Mouse (Mus musculus): ENCODE data around the gene Insr. TPM values are rescaled to one million over a fixed set of nuclear protein-coding genes. Genes with fewer than 3 reads are reported as not detected.
A peak's percentile ranks its signal among the peaks of the same experiment; 100 is the strongest.

Insr gene
- polyA plus RNA-seq, 1 experiment from 2014 or later: 20.7 TPM

GRCm38 (mm10) chr8:3219266-3219665, 60.2 kb downstream of the Insr start:
- Histone ChIP-seq H3K27me3 (replicated peaks; ENCODE audit: control insufficient read depth, insufficient read depth, low read length) (no peaks in the 10 kb centered on the region), H3K9ac (ENCODE audit: low read depth, low read length) (no peak overlapping the region), H3K36me3 (ENCODE audit: control insufficient read depth, insufficient read depth) (no peaks in the 10 kb centered on the region), H3K4me1 (replicated peaks; ENCODE audit: control insufficient read depth, insufficient read depth, low read length) (peaks cover 10% of the 10 kb centered on the region), H3K4me2 (replicated peaks; ENCODE audit: low read depth) (no peak overlapping the region), H3K9me3 (ENCODE audit: control insufficient read depth) (no peaks in the 10 kb centered on the region), H3K4me3 (ENCODE audit: low read depth, low read length) (no peak overlapping the region), H3K27ac (ENCODE audit: low read depth, low read length) (no peak overlapping the region)
- no peak for TF ChIP-seq CTCF (IDR thresholded peaks at IDR 0.05; ENCODE audit: low read depth)
- 71% methylated on average over 3 of the region's 3 CpGs for WGBS
- no peak for ATAC-seq

DNA sequence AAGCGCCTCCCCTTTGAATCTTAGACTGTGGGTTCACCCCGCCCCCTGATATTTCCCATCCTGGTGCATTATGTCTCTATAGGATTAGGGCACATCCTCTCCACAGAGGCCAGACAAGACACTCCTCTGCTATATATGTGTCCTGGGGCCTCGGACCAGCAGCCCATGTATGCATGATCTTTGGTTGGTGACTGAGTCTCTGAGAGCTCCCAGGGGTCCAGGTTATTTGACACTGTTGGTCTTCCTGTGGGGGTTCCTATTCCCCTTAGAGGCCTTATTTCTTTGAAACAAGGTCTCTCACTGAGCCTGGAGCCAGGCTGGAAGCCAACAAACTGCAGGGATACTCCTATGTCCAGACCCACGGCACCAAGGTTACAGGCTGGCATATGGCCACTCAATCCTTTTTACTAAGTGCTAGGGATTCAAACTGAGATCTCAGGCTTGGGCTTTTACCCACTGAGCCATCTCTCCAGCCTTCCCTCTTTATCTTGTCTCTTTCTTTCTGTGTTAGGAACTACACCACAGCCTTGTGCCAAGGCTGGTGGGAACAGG, 62.8 kb downstream of the Insr start:
- no peak for TF ChIP-seq CTCF (IDR thresholded peaks at IDR 0.05; ENCODE audit: low read depth)
- 71% methylated on average over 4 of the region's 4 CpGs for WGBS
- Histone ChIP-seq H3K4me2 (replicated peaks; ENCODE audit: low read depth) (no peak overlapping the region), H3K9me3 (ENCODE audit: control insufficient read depth) (no peaks in the 10 kb centered on the region), H3K9ac (ENCODE audit: low read depth, low read length) (no peak overlapping the region), H3K4me1 (replicated peaks; ENCODE audit: control insufficient read depth, insufficient read depth, low read length) (peaks cover 10% of the 10 kb centered on the region), H3K27me3 (replicated peaks; ENCODE audit: control insufficient read depth, insufficient read depth, low read length) (no peaks in the 10 kb centered on the region), H3K36me3 (ENCODE audit: control insufficient read depth, insufficient read depth) (no peaks in the 10 kb centered on the region), H3K27ac (ENCODE audit: low read depth, low read length) (no peak overlapping the region), H3K4me3 (ENCODE audit: low read depth, low read length) (no peak overlapping the region)
- no peak for ATAC-seq

GRCm38 (mm10) chr8:3215561-3215960, 63.9 kb downstream of the Insr start:
- H3K9ac ChIP-seq (ENCODE audit: low read depth, low read length): no peak overlapping the region
- H3K4me1 ChIP-seq (replicated peaks; ENCODE audit: control insufficient read depth, insufficient read depth, low read length): peaks cover 10% of the 10 kb centered on the region
- H3K4me3 ChIP-seq (ENCODE audit: low read depth, low read length): no peak overlapping the region
- H3K4me2 ChIP-seq (replicated peaks; ENCODE audit: low read depth): 0 out of 2 replicates have a peak overlapping the region, but pooled peaks have one; percentile 24
- no peak for TF ChIP-seq CTCF (IDR thresholded peaks at IDR 0.05; ENCODE audit: low read depth)
- no peaks in the 10 kb centered on the region for H3K9me3 ChIP-seq (ENCODE audit: control insufficient read depth)
- H3K27me3 ChIP-seq (replicated peaks; ENCODE audit: control insufficient read depth, insufficient read depth, low read length): no peaks in the 10 kb centered on the region
- peak overlapping the region; percentile 22 for H3K27ac ChIP-seq (ENCODE audit: low read depth, low read length)
- ATAC-seq: peak; percentile 67
- H3K36me3 ChIP-seq (ENCODE audit: control insufficient read depth, insufficient read depth): 0 out of 2 replicates have a peak, but pooled peaks cover 6% of the 10 kb centered on the region

DNA sequence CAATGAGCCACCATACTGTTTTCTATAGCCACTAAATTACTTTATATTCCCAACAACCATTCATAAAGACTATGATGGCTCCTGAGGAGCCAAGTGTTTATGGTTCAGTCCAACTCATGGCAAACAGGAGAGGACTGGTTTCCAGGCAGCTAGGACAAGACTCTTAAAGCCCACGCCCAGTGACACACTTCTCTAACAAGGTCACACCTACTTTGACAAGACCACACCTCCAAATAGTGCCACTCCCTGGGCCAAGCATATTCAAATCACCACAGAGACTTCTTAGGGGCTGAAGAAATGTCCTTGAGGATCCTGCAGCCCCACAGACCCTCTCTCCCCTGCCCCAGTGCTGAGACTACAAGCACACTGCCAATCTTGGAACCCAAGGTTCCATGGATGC, 64.8 kb downstream of the Insr start:
- no peak overlapping the region for H3K9ac ChIP-seq (ENCODE audit: low read depth, low read length)
- TF ChIP-seq CTCF (IDR thresholded peaks at IDR 0.05; ENCODE audit: low read depth): no peak
- H3K4me3 ChIP-seq (ENCODE audit: low read depth, low read length): no peak overlapping the region
- no peak overlapping the region for H3K27ac ChIP-seq (ENCODE audit: low read depth, low read length)
- no peak for ATAC-seq
- no peaks in the 10 kb centered on the region for H3K9me3 ChIP-seq (ENCODE audit: control insufficient read depth)
- H3K27me3 ChIP-seq (replicated peaks; ENCODE audit: control insufficient read depth, insufficient read depth, low read length): no peaks in the 10 kb centered on the region
- 0 out of 2 replicates have a peak, but pooled peaks cover 11% of the 10 kb centered on the region for H3K36me3 ChIP-seq (ENCODE audit: control insufficient read depth, insufficient read depth)
- no peak overlapping the region for H3K4me2 ChIP-seq (replicated peaks; ENCODE audit: low read depth)
- WGBS: 74% methylated on average over 1 of the region's 1 CpGs
- peaks cover 10% of the 10 kb centered on the region for H3K4me1 ChIP-seq (replicated peaks; ENCODE audit: control insufficient read depth, insufficient read depth, low read length)

DNA sequence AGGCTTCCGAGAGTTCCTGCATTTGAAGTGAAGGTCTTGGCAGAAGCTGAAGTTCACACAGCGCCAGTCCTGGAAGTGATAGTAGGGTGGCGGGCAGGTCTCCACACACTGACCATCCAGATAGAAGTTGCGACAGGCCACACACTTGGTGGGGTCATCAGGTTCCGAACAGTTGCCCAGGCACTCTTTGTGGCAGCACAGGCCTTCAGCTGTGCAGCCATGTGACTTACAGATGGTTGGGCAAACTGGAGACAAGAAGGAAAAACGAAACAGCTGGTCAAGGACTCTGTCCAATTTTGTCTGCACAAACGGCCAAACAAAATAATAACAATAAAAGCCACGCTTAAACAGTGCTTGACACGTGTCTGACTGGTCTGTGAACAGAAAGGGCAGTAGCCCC, 68.0 kb downstream of the Insr start:
- H3K9ac ChIP-seq (ENCODE audit: low read depth, low read length): no peak overlapping the region
- WGBS: 72% methylated on average over 9 of the region's 9 CpGs
- no peak overlapping the region for H3K4me2 ChIP-seq (replicated peaks; ENCODE audit: low read depth)
- H3K9me3 ChIP-seq (ENCODE audit: control insufficient read depth): no peaks in the 10 kb centered on the region
- ATAC-seq: no peak
- peaks cover 17% of the 10 kb centered on the region; the same call in 1 of the 2 replicates for H3K36me3 ChIP-seq (ENCODE audit: control insufficient read depth, insufficient read depth)
- H3K27me3 ChIP-seq (replicated peaks; ENCODE audit: control insufficient read depth, insufficient read depth, low read length): no peaks in the 10 kb centered on the region
- H3K27ac ChIP-seq (ENCODE audit: low read depth, low read length): no peak overlapping the region
- TF ChIP-seq CTCF (IDR thresholded peaks at IDR 0.05; ENCODE audit: low read depth): no peak
- H3K4me3 ChIP-seq (ENCODE audit: low read depth, low read length): no peak overlapping the region
- H3K4me1 ChIP-seq (replicated peaks; ENCODE audit: control insufficient read depth, insufficient read depth, low read length): peaks cover 10% of the 10 kb centered on the region

DNA sequence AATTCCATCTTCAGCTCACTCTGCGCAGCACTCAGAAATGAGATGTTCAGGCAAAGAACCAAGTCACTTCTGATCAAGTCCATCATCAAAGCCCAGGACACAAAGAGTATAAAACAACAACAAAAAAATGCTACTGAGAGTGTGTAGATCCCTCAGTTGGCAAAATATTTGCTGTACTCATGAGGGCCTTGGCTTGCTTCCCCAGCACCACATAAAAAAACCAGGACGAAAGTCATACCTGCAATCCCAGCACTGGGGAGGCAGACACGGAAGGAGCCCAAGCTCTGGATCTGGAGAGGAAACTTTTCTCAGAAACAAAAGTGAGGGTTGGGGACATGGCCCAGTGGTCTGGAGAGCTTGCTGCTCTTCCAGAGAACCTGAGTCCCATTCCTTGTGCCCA, 69.5 kb downstream of the Insr start:
- Histone ChIP-seq H3K27ac (ENCODE audit: low read depth, low read length) (no peak overlapping the region), H3K4me2 (replicated peaks; ENCODE audit: low read depth) (no peak overlapping the region), H3K4me1 (replicated peaks; ENCODE audit: control insufficient read depth, insufficient read depth, low read length) (no peaks in the 10 kb centered on the region), H3K9me3 (ENCODE audit: control insufficient read depth) (no peaks in the 10 kb centered on the region), H3K9ac (ENCODE audit: low read depth, low read length) (no peak overlapping the region), H3K4me3 (ENCODE audit: low read depth, low read length) (no peak overlapping the region), H3K27me3 (replicated peaks; ENCODE audit: control insufficient read depth, insufficient read depth, low read length) (no peaks in the 10 kb centered on the region), H3K36me3 (ENCODE audit: control insufficient read depth, insufficient read depth) (peaks cover 22% of the 10 kb centered on the region; the same call in 1 of the 2 replicates)
- TF ChIP-seq CTCF (IDR thresholded peaks at IDR 0.05; ENCODE audit: low read depth): no peak
- no peak for ATAC-seq
- WGBS: 96% methylated on average over 3 of the region's 3 CpGs

GRCm38 (mm10) chr8:3209268-3209667, 70.1 kb downstream of the Insr start:
- Histone ChIP-seq H3K27ac (ENCODE audit: low read depth, low read length) (no peak overlapping the region), H3K4me1 (replicated peaks; ENCODE audit: control insufficient read depth, insufficient read depth, low read length) (no peaks in the 10 kb centered on the region), H3K4me2 (replicated peaks; ENCODE audit: low read depth) (no peak overlapping the region), H3K9me3 (ENCODE audit: control insufficient read depth) (no peaks in the 10 kb centered on the region), H3K4me3 (ENCODE audit: low read depth, low read length) (no peak overlapping the region), H3K36me3 (ENCODE audit: control insufficient read depth, insufficient read depth) (peaks cover 29% of the 10 kb centered on the region), H3K9ac (ENCODE audit: low read depth, low read length) (no peak overlapping the region), H3K27me3 (replicated peaks; ENCODE audit: control insufficient read depth, insufficient read depth, low read length) (no peaks in the 10 kb centered on the region)
- TF ChIP-seq CTCF (IDR thresholded peaks at IDR 0.05; ENCODE audit: low read depth): no peak
- no peak for ATAC-seq
- WGBS: 44% methylated on average over 3 of the region's 3 CpGs
